Mouse (Mus musculus) forebrain, embryonic 16.5 days (tissue): ENCODE data around the gene Kmt5a. TPM values are rescaled to one million over a fixed set of nuclear protein-coding genes. Genes with fewer than 3 reads are reported as not detected.
"Not testable (repeated sequence)": the region's sequence is repeated elsewhere in the genome, so short reads cannot be mapped to it uniquely, and the experiment has no call there.

ENCODE experiments used
- ATAC-seq: fragments of 200-750 bp; cut with Nextera tagmentation; 2 replicates; pipeline ENCODE4 v1.8.0; 2017; ENCODE audit warnings: mild to moderate bottlenecking, moderate library complexity
- H3K27ac ChIP-seq: fragments of 300-500 bp; sonication (generic); 2 replicates; pipeline ENCODE4 v1.5.1; 2014; ENCODE audit warnings: low read length, control low read depth
- H3K27me3 ChIP-seq: fragments of 300-500 bp; sonication (generic); replicated peaks from 2 replicates; pipeline ENCODE4 v1.6.1; 2014; ENCODE audit warnings: low read length; ENCODE audit not compliant: control insufficient read depth, insufficient read depth
- H3K36me3 ChIP-seq: fragments of 300-500 bp; sonication (generic); 2 replicates; pipeline ENCODE4 v1.6.1; 2014; ENCODE audit not compliant: control insufficient read depth, insufficient read depth
- H3K4me1 ChIP-seq: fragments of 300-500 bp; sonication (generic); replicated peaks from 2 replicates; pipeline ENCODE4 v1.6.1; 2014; ENCODE audit warnings: low read length; ENCODE audit not compliant: control insufficient read depth, insufficient read depth
- H3K4me2 ChIP-seq: fragments of 300-500 bp; sonication (generic); 2 replicates; pipeline ENCODE4 v1.6.1; 2014; ENCODE audit warnings: mild to moderate bottlenecking, low read length, control low read depth
- H3K4me3 ChIP-seq: fragments of 300-500 bp; sonication (generic); replicated peaks from 2 replicates; pipeline ENCODE4 v1.5.1; 2014; ENCODE audit warnings: mild to moderate bottlenecking, low read length, control low read depth
- H3K9ac ChIP-seq: fragments of 300-500 bp; sonication (generic); replicated peaks from 2 replicates; pipeline ENCODE4 v1.6.1; 2014; ENCODE audit warnings: low read depth, low read length, control low read depth
- H3K9me3 ChIP-seq: fragments of 300-500 bp; sonication (generic); 2 replicates; pipeline ENCODE4 v1.6.1; 2016; ENCODE audit warnings: low read length; ENCODE audit not compliant: control insufficient read depth
- WGBS: fragments of 180-500 bp; shearing (Covaris S2); extraction: QIAGEN DNeasy Blood & Tissue Kit; methylation state at CpG from one replicate; pipeline ENCODE4 v1.1.7; 2014; 5-methylcytosine and 5-hydroxymethylcytosine counted together
- polyA plus RNA-seq: library from polyadenylated mRNA; unstranded; fragments of >200 nt; fragmentation: Nextera tagmentation; extraction: Ambion mirVana; gene quantifications from 2 replicates; pipeline ENCODE4 v1.2.1, GENCODE M21; 2015

The Kmt5a gene
- polyA plus RNA-seq, 1 experiment from 2014 or later = 21.5 TPM

DNA sequence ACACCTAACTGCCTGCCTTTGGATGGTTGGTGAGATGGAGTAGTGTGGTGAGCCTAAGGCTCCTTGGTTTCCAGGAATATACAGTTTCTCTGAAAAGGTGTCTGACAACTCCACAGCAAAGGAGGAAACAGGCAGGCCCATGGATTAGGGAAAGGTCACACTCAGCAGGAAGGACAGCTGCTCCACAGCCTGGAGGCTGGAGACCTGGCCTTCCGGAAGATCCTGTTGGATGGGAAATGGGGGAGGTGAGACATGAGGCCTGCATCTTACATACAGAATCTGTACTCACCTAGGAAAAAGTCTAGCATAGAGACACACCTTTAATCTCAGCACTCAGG is 14.3 kb downstream of the Kmt5a start:
- Histone ChIP-seq H3K4me3 (no peak overlapping the region), H3K4me2 (no peak overlapping the region), H3K36me3 (peaks cover 44% of the 10 kb centered on the region), H3K27me3 (no peaks in the 10 kb centered on the region), H3K9me3 (no peaks in the 10 kb centered on the region), H3K27ac (no peak overlapping the region), H3K9ac (no peak overlapping the region), H3K4me1 (peaks cover 11% of the 10 kb centered on the region)
- ATAC-seq = no peak
- 95% methylated on average over 1 of the region's 1 CpGs for WGBS

DNA sequence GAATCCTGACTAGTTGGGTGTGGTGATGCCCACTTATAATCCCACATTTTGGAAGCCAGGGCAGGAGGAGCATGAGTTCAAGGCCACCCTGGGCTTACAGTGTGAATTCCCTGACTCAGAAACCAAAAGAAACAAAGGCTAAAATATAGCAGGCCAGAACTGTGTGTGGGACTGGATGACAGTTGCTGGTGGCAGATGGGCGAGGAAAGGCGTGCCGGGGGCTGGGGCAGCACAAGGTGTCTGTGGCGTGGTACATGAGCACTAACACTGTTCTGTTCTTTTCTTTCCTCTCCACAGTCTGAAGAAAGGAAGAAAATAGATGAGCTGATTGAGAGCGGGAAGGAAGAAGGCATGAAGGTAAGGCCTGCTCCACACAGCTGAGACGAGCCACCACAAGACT is 17.0 kb downstream of the Kmt5a start:
- H3K27me3 ChIP-seq = no peaks in the 10 kb centered on the region
- H3K4me2 ChIP-seq = no peak overlapping the region
- H3K9me3 ChIP-seq = no peaks in the 10 kb centered on the region
- ATAC-seq = no peak
- H3K4me3 ChIP-seq = no peak overlapping the region
- WGBS = 93% methylated on average over 6 of the region's 6 CpGs
- peaks cover 7% of the 10 kb centered on the region for H3K4me1 ChIP-seq
- H3K36me3 ChIP-seq = peaks cover 46% of the 10 kb centered on the region
- no peak overlapping the region for H3K27ac ChIP-seq
- no peak overlapping the region for H3K9ac ChIP-seq

DNA sequence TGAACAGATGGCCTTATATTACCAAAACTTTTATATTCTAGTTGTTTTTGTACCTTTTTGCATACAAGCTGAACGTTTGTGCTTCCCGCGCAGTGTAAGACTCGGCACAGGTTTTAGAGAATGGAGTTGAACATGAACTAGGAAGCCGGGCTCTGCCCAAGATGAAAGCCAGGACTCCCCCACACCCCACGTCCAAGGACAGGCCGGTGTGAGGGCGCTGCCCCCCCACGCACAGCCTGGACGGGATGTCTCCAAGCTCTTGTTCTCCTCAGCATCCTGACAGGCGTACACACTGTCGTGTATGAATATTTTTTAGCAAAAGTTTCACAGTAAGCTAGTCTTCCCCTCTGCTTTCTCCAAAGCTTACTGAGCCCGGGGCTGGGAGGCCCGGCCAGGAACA is 21.2 kb downstream of the Kmt5a start:
- H3K36me3 ChIP-seq = peaks cover 40% of the 10 kb centered on the region
- not testable (repeated sequence) for ATAC-seq, H3K4me1 ChIP-seq, H3K9ac ChIP-seq, H3K9me3 ChIP-seq, H3K4me2 ChIP-seq, H3K27me3 ChIP-seq, H3K27ac ChIP-seq, H3K4me3 ChIP-seq
- WGBS = 93% methylated on average over 14 of the region's 14 CpGs

DNA sequence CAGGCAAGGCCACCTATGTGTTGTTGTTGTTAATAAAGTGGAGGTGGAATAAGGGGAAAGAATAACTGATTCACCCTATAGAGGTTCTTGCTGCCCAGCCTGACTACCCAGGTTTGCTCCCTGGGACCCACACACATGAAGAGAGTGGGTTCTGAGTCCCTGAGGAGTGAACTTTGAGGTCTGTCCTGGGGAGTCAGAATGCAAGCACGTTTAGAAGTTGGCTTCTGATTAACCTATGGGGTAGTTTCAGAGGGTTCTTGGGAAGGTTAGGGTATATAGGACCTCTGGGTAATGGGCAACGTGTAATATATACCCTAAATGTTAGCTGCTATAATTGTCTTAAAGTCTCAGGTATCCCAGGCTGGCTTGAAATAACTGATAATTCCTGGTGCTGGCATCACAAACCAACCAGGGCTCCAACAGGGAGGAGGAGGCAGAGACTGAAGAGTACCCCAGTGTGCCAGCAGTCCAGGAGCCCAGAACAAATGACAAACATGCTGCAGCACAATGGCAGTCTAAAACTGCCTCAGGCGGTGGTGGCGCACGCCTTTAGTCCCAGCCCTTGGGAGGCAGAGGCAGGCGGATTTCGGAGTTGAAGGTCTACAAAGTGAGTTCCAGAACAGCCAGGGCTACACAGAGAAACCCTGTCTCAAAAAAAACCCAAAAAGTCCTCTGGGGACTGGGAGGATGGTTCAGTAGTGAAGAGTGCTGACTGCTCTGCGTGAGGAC is 22.7 kb downstream of the Kmt5a start:
- no peak overlapping the region for H3K4me3 ChIP-seq
- no peaks in the 10 kb centered on the region for H3K27me3 ChIP-seq
- H3K36me3 ChIP-seq = peaks cover 30% of the 10 kb centered on the region
- no peak overlapping the region for H3K4me2 ChIP-seq
- no peaks in the 10 kb centered on the region for H3K9me3 ChIP-seq
- no peak overlapping the region for H3K9ac ChIP-seq
- H3K27ac ChIP-seq = no peak overlapping the region
- 85% methylated on average over 8 of the region's 8 CpGs for WGBS
- no peaks in the 10 kb centered on the region for H3K4me1 ChIP-seq
- no peak for ATAC-seq

DNA sequence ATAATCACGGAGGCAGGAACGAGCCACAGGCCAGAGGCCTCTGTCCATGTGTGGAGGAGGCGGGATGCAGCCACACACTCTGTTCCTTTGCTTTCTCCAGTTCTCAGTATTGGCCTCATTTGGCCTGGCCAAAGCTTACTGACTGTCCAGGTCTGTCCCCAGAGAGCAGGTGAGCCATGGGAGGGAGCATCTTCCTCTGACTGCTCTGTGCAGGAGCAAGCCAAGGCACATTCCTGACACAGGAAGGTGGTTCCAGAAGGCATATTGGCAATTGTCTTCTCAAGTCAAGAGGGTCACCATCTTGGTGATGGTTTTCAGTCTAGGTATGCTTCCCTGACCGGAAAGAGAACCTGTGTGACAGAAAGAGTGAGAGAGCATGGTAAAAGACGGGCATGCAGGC is 23.7 kb downstream of the Kmt5a start:
- no peak overlapping the region for H3K27ac ChIP-seq

DNA sequence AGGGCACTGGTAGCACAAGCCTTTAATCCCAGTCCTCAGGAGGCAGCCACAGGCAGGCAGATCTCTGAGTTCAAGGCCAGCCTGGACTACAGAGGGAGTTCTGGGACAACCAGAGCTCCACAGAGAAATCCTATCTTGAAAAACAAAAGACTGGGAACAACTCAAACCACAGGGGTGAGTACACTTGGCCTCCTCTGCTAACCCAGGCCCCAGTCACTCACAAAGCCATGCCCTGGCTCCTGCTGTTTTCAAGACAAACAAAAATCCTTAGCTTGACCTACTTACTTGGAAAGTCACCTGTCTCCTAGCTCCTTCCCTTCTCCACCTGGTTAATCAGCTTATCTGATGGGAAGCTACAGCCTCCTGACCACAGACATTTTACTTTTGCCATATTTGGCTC is 25.2 kb downstream of the Kmt5a start:
- Histone ChIP-seq H3K4me3 (no peak overlapping the region), H3K36me3 (peaks cover 14% of the 10 kb centered on the region), H3K27me3 (no peaks in the 10 kb centered on the region), H3K9ac (no peak overlapping the region), H3K9me3 (no peaks in the 10 kb centered on the region), H3K27ac (no peak overlapping the region), H3K4me2 (no peak overlapping the region), H3K4me1 (no peaks in the 10 kb centered on the region)
- ATAC-seq = no peak

More for the DNA sequence above, 23.7 kb downstream of the Kmt5a start:
- H3K27me3 ChIP-seq = no peaks in the 10 kb centered on the region
- H3K9me3 ChIP-seq = no peaks in the 10 kb centered on the region
- H3K4me1 ChIP-seq = no peaks in the 10 kb centered on the region
- H3K4me3 ChIP-seq = no peak overlapping the region
- H3K9ac ChIP-seq = no peak overlapping the region
- 91% methylated on average over 5 of the region's 5 CpGs for WGBS
- no peak for ATAC-seq
- H3K36me3 ChIP-seq = peaks cover 23% of the 10 kb centered on the region
- no peak overlapping the region for H3K4me2 ChIP-seq

DNA sequence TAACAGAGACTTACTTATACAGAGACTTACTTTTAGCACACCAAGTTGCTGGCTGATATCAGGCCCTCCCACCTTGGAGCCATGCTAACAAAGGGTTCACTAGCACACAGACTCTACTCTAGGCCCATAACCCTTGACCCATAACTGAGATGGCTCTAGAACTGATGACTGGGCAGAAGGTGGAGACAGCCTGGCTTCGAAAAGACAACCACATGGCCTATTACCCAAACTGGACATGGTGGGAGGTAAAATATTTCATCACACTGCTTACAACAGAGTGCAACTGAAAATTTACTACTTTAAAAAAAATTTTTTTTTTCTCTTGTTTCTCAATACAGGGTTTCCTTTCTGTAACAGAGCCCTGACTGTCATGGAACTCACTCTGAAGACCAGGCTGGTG is 28.0 kb downstream of the Kmt5a start:
- Histone ChIP-seq H3K36me3 (peaks cover 4% of the 10 kb centered on the region; the same call in 1 of the 2 replicates), H3K27me3 (no peaks in the 10 kb centered on the region), H3K4me1 (no peaks in the 10 kb centered on the region), H3K4me2 (no peak overlapping the region), H3K9ac (no peak overlapping the region), H3K9me3 (no peaks in the 10 kb centered on the region), H3K4me3 (no peak overlapping the region), H3K27ac (no peak overlapping the region)
- ATAC-seq = no peak
- 87% methylated on average over 1 of the region's 1 CpGs for WGBS

DNA sequence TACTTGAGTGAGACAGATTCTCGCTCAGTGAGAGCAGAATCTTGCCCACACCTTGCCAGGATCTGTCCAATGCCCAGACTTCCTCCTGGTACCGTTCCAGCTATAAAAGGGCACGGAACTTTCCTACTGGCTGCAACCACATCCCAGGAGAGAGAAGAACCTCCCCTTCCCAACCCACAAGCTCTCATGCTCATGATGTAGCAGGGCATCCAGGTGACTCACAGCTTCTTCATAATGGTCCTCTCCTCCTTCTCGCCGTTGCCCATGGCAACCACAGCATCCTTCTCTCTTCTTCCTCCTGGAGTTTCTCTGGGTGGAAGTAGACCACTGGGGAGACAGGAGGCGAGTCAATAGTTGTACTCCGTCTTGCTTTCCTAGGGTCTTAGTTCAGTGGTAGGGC is 28.6 kb downstream of the Kmt5a start:
- H3K9ac ChIP-seq = no peak overlapping the region
- no peak overlapping the region for H3K4me3 ChIP-seq
- no peaks in the 10 kb centered on the region for H3K36me3 ChIP-seq
- no peak for ATAC-seq
- H3K27ac ChIP-seq = no peak overlapping the region
- H3K4me2 ChIP-seq = no peak overlapping the region
- 90% methylated on average over 7 of the region's 7 CpGs for WGBS
- no peaks in the 10 kb centered on the region for H3K9me3 ChIP-seq
- no peaks in the 10 kb centered on the region for H3K4me1 ChIP-seq
- no peaks in the 10 kb centered on the region for H3K27me3 ChIP-seq

DNA sequence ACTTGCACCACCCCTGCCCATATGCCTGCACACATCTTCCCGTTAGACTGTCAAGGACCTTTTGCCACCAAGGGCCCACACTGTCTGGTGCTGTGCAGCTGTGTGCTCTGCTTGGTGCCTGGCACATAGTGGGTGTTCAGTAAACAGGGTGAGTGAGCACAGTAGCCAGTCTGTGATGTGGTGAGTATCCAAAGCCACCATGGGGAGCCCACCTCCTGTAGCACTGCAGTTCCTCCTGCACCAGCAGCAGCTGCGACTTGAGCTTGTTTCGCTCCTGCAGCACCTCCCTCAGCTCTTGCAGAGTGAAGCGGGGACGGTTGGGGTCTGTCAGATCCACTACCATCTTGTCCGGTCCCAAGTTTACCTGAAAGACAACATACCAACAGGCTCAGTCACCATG is 29.8 kb downstream of the Kmt5a start:
- Histone ChIP-seq H3K27me3 (no peaks in the 10 kb centered on the region), H3K4me1 (no peaks in the 10 kb centered on the region)
- WGBS = 93% methylated on average over 6 of the region's 6 CpGs

More for the DNA sequence above, 29.8 kb downstream of the Kmt5a start:
- ATAC-seq = no peak
- Histone ChIP-seq H3K9me3 (no peaks in the 10 kb centered on the region), H3K4me2 (no peak overlapping the region), H3K27ac (no peak overlapping the region), H3K9ac (no peak overlapping the region), H3K36me3 (no peaks in the 10 kb centered on the region), H3K4me3 (no peak overlapping the region)
